Mouse (Mus musculus): ENCODE data around the gene Pik3ap1.

DNA sequence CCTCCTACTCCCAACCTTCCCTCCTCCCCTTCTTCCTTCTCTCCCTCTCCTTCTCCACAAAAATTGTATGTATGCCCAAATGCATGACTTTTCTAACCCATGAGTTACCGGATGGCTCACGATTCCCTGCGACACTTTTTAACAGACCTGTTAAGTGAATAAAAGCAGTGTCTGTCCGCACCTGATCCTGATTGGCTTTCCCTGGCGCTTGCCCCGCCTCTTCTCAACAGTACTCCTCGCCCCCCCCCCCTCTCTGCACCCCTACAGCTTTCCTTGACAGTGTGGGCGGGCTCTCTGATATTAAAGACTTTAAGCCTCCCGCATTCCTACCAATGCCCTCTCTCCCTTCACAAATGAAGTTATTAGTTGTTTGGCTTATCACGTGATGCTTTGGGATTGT lies 31.3 kb upstream of the Pik3ap1 start:
- TF ChIP-seq POU5F1 (IDR thresholded peaks at IDR 0.05; ENCODE audit: borderline replicate concordance, low read length) (no peak), CTCF (conservative IDR thresholded peaks at IDR 0.05; ENCODE audit: low read length) (no peak)
